Mouse (Mus musculus) cerebellum, adult 2 months (tissue): Measurements from ENCODE around the gene Ranbp3l.

ENCODE experiments used
- CTCF ChIP-seq: fragments of 200-500 bp; IDR thresholded peaks from 2 replicates; pipeline ENCODE4 v1.5.1; 2011; ENCODE audit warnings: low read depth, mild to moderate bottlenecking, control low read depth, low read length, moderate library complexity, borderline replicate concordance; ENCODE audit not compliant: insufficient read depth
- POLR2A ChIP-seq: fragments of 200-500 bp; IDR thresholded peaks from 2 replicates; pipeline ENCODE4 v1.6.1; 2011; ENCODE audit warnings: low read length, control low read depth, borderline replicate concordance; ENCODE audit not compliant: insufficient read depth

DNA sequence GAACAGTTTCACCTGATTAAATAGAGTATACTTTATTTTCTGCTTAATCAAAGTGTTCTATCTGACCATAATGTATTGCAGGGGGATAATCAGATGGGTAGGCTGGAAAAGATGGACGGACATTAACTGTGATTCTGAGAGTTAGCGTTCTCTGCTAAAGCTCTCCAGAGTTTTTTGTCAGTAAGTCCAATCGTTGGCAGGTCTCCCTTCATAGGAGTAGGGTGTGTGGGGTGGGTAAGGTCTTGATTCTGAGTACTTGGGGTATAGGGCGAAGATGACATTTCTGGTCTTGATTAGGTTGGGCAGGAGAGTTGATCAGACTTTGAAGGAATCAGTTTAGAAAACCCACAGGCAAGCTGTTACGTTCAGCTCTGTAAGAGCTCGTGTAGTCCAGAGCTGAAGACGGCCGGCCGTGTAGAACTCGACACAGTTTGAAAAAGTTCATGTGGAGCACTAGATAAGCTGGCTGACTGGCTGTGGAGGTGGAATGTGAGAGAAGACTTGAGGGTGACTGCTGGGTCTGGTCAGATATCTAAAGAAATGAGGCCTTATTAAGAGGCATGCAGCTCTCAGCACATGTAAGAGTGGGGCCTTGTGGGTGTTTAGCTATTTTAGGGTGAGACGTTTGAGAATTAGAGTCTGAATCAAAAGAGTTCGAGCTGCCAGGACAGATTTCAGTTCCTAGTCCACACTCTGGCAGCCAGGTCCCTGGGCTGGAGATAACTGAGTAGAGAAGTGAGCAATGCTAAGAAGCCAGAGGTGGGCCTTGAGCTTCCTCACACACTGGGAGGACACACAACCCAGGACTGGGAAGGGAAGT is 110.9 kb downstream of the Ranbp3l start:
- TF ChIP-seq CTCF (no peak), POLR2A (no peak)
